ENCODE assay signal across 16 mouse cellular contexts in genomic region chr10:32684548-32684947, GRCm38 (mm10).
"Had no signal": no experiment of that assay in that cellular context is flagged by ENCODE, and none has a peak within 500 bp of the region (broad histone marks: within the 10 kb centered on the region; RNA-seq: fewer than 3 reads in every experiment).

No protein-coding gene starts in this region.

- DNase-seq: gastrocnemius, postnatal 14 days; gastrocnemius, postnatal 36 days; heart, adult 11 months; heart, adult 2 months; heart, postnatal 14 days; heart, postnatal 36 days; kidney, adult 11 months; kidney, adult 2 months; kidney, adult 9 months; kidney, postnatal 14 days; kidney, postnatal 36 days; layer of hippocampus, postnatal 36 days; left cerebral cortex, postnatal 4 days had no signal

- ATAC-seq: hindbrain, postnatal 0 days; intestine, embryonic 16.5 days; liver, embryonic 12.5 days had no signal
